Mouse (Mus musculus) limb, embryonic 14.5 days (tissue): Measurements from ENCODE around the gene Lamp1. TPM values are rescaled to one million over a fixed set of nuclear protein-coding genes. Genes with fewer than 3 reads are reported as not detected.
A peak's percentile ranks its signal among the peaks of the same experiment; 100 is the strongest.

Source experiments
- ATAC-seq: fragments of 200-750 bp; cut with Nextera tagmentation; 2 replicates; pipeline ENCODE4 v1.8.0; 2017; ENCODE audit warnings: low read depth, moderate number of reproducible peaks, moderate TSS enrichment; ENCODE audit not compliant: low FRiP score
- DNase-seq: peaks from one replicate; pipeline ENCODE4 v3.0.0-alpha.2; 2015; ENCODE audit warnings: low spot score
- H3K27ac ChIP-seq: fragments of 300-500 bp; sonication (generic); replicated peaks from 2 replicates; pipeline ENCODE4 v1.5.1; 2014; ENCODE audit warnings: low read depth, mild to moderate bottlenecking, low read length, moderate library complexity, mixed read lengths
- H3K27me3 ChIP-seq: fragments of 300-500 bp; sonication (generic); 2 replicates; pipeline ENCODE4 v1.6.1; 2014; ENCODE audit warnings: low read length, mixed read lengths; ENCODE audit not compliant: control insufficient read depth, insufficient read depth
- H3K36me3 ChIP-seq: fragments of 300-500 bp; sonication (generic); 2 replicates; pipeline ENCODE4 v1.6.1; 2014; ENCODE audit warnings: mild to moderate bottlenecking, low read length, moderate library complexity, mixed read lengths; ENCODE audit not compliant: control insufficient read depth, insufficient read depth
- H3K4me1 ChIP-seq: fragments of 300-500 bp; sonication (generic); 2 replicates; pipeline ENCODE4 v1.6.1; 2014; ENCODE audit warnings: antibody characterized with exemption, low read length, mixed read lengths; ENCODE audit not compliant: control insufficient read depth, insufficient read depth
- H3K4me2 ChIP-seq: fragments of 300-500 bp; sonication (generic); replicated peaks from 2 replicates; pipeline ENCODE4 v1.6.1; 2014; ENCODE audit warnings: low read depth, mild to moderate bottlenecking, low read length, moderate library complexity; ENCODE audit not compliant: severe bottlenecking
- H3K4me3 ChIP-seq: fragments of 300-500 bp; sonication (generic); replicated peaks from 2 replicates; pipeline ENCODE4 v1.5.1; 2014; ENCODE audit warnings: low read length
- H3K9ac ChIP-seq: fragments of 300-500 bp; sonication (generic); 2 replicates; pipeline ENCODE4 v1.6.1; 2014; ENCODE audit warnings: mild to moderate bottlenecking, low read depth, low read length, moderate library complexity; ENCODE audit not compliant: severe bottlenecking
- H3K9me3 ChIP-seq: fragments of 300-500 bp; sonication (generic); 2 replicates; pipeline ENCODE4 v1.6.1; 2016; ENCODE audit warnings: low read length; ENCODE audit not compliant: control insufficient read depth
- POLR2A ChIP-seq: fragments of 200-500 bp; IDR thresholded peaks from 2 replicates; pipeline ENCODE4 v1.8.0; 2012; ENCODE audit warnings: inconsistent platforms, mild to moderate bottlenecking, moderate library complexity, borderline replicate concordance; ENCODE audit not compliant: insufficient read depth, insufficient read length; ENCODE audit errors: extremely low read depth
- WGBS: fragments of 180-500 bp; shearing (Covaris S2); extraction: QIAGEN DNeasy Blood & Tissue Kit; methylation state at CpG from one replicate; pipeline ENCODE4 v1.1.7; 2014; 5-methylcytosine and 5-hydroxymethylcytosine counted together
- polyA plus RNA-seq, 2 experiments: library from polyadenylated mRNA; depleted of rRNA in 1 of 2; stranded (reverse) in 1 of 2; unstranded in 1 of 2; fragments of >200 nt; fragmentation: Nextera tagmentation in 1 of 2; extraction: Ambion mirVana in 1 of 2; gene quantifications; 2 replicates each; pipeline versions ENCODE4 v1.2.1 to v1.2.3; 2012 to 2014

Gene Lamp1
- polyA plus RNA-seq, 2 experiments = 300 to 335 TPM

GRCm38 (mm10) chr8:13154099-13154498 lies 4.9 kb upstream of the Lamp1 start:
- WGBS = 66% methylated on average over 9 of the region's 9 CpGs

DNA sequence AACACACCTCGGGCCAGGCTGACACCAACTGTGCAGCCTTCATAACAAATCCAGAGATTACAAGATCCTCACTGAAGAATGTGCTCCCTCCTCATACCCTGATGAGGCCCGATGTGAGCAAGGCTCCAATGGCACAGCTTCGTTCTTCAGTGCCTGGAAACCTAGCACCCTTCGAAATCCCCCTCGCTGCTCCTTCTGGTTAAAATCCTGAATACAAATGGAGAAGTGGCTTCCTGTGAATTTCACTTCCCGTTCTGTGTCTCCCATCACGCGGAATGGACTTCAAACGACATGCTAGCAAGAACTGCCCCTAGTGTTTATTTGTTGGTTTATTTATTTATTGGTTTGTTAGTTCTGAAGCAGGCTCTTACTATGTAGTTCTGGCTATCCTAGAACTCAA lies 3.6 kb upstream of the Lamp1 start:
- Histone ChIP-seq H3K36me3 (0 out of 2 replicates have a peak, but pooled peaks cover 5% of the 10 kb centered on the region), H3K9ac (no peak overlapping the region), H3K27ac (no peak overlapping the region), H3K9me3 (no peaks in the 10 kb centered on the region), H3K4me1 (peaks cover 10% of the 10 kb centered on the region; the same call in 1 of the 2 replicates), H3K4me2 (no peak overlapping the region), H3K27me3 (no peaks in the 10 kb centered on the region), H3K4me3 (no peak overlapping the region)
- no peak for ATAC-seq
- WGBS = 75% methylated on average over 9 of the region's 9 CpGs
- TF ChIP-seq POLR2A = no peak
- DNase-seq = no peak

More at GRCm38 (mm10) chr8:13154099-13154498, 4.9 kb upstream of the Lamp1 start:
- H3K4me2 ChIP-seq = no peak overlapping the region
- H3K4me1 ChIP-seq = 0 out of 2 replicates have a peak, but pooled peaks cover 4% of the 10 kb centered on the region
- peaks cover 14% of the 10 kb centered on the region for H3K36me3 ChIP-seq
- H3K27me3 ChIP-seq = no peaks in the 10 kb centered on the region
- TF ChIP-seq POLR2A = no peak
- no peak overlapping the region for H3K27ac ChIP-seq
- DNase-seq = no peak
- H3K4me3 ChIP-seq = no peak overlapping the region
- no peaks in the 10 kb centered on the region for H3K9me3 ChIP-seq
- no peak for ATAC-seq
- no peak overlapping the region for H3K9ac ChIP-seq

- no peak overlapping the region for H3K9ac ChIP-seq
- 70% methylated on average over 12 of the region's 12 CpGs for WGBS
- no peak overlapping the region for H3K4me3 ChIP-seq
- no peak overlapping the region for H3K27ac ChIP-seq
- H3K36me3 ChIP-seq = no peaks in the 10 kb centered on the region
- H3K27me3 ChIP-seq = no peaks in the 10 kb centered on the region
- no peaks in the 10 kb centered on the region for H3K9me3 ChIP-seq
- DNase-seq (no peak), ATAC-seq (no peak)
- no peak for TF ChIP-seq POLR2A
- no peak overlapping the region for H3K4me2 ChIP-seq
- peaks cover 11% of the 10 kb centered on the region; the same call in 1 of the 2 replicates for H3K4me1 ChIP-seq
These were observed 2.4 kb upstream of the Lamp1 start for GRCm38 (mm10) chr8:13156327-13157097.

DNA sequence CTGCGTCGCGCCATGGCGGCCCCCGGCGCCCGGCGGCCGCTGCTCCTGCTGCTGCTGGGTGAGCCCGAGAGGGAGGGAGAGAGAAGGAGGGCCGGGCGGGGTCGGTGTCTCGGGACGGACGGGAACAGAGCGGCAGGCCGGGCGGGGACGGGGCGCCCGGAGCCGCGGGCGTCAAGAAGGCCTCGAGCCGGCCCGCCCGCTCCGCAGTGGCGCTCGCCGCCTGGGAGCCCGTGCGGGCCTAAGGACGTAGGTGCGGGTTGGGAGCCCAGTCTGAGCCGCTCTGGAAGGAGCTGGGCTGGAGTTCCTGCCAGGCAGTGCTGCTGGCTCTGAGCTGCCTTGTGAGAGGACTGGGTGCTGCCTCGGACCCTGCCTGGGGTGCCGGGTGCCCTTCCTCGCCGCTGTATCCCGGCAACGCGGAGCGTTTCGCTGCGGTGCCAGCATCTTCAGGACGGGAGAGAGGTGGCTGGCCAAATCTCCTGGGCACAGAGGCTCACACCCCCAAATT lies 468 bp downstream of the Lamp1 start:
- Histone ChIP-seq H3K9me3 (no peaks in the 10 kb centered on the region), H3K36me3 (no peaks in the 10 kb centered on the region), H3K27ac (no peak overlapping the region; the same call in 1 of the 2 replicates), H3K9ac (peak overlapping the region; percentile 96), H3K27me3 (no peaks in the 10 kb centered on the region), H3K4me1 (peaks cover 11% of the 10 kb centered on the region; the same call in 1 of the 2 replicates), H3K4me2 (peak overlapping the region; percentile 79), H3K4me3 (peak overlapping the region; percentile 99)
- ATAC-seq = peak; percentile 41
- no peak for DNase-seq
- under 1% methylated on average over 33 of the region's 49 CpGs for WGBS
- no peak for TF ChIP-seq POLR2A

DNA sequence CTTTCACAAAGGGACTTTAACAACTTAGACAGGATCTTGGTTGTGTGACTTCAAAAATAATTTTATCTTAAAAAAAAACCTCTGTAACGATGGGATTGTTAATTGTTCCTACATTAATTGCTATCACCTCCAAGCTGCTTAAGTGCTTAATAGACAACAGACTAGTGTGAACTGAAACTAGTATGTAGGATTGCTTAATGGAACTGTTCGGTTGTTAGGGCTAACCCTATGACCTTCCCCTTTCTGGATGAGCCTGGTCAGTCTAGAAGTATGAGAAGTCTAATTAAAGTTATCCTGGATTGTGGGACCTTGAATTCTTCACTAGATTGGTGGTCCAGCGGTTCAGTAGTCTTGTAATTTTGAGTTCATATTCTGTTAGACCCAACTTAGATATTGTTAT lies 1.7 kb downstream of the Lamp1 start:
- Histone ChIP-seq H3K4me2 (no peak overlapping the region), H3K4me3 (no peak overlapping the region)
- WGBS = 77% methylated on average over 3 of the region's 3 CpGs

More for the DNA sequence above, 1.7 kb downstream of the Lamp1 start:
- Histone ChIP-seq H3K27me3 (no peaks in the 10 kb centered on the region), H3K9ac (0 out of 2 replicates have a peak overlapping the region, but pooled peaks have one; percentile 96), H3K9me3 (no peaks in the 10 kb centered on the region), H3K27ac (no peak overlapping the region), H3K4me1 (peaks cover 11% of the 10 kb centered on the region; the same call in 1 of the 2 replicates), H3K36me3 (0 out of 2 replicates have a peak, but pooled peaks cover 2% of the 10 kb centered on the region)
- ATAC-seq (no peak), DNase-seq (no peak)
- no peak for TF ChIP-seq POLR2A
